17 mouse cellular contexts compared by ENCODE assay signal in genomic region chr11:32640617-32641016, GRCm38 (mm10). TPM values are rescaled to one million over a fixed set of nuclear protein-coding genes. Genes with fewer than 3 reads are reported as not detected.
A peak's percentile ranks its signal among the peaks of the same experiment; 100 is the strongest.
DNase-seq lines count a peak whose midpoint lies in the region; ATAC-seq and TF ChIP-seq lines count a peak whose summit lies in the region.
"Had no signal": no experiment of that assay in that cellular context is flagged by ENCODE, and none has a peak within 500 bp of the region (broad histone marks: within the 10 kb centered on the region; RNA-seq: fewer than 3 reads in every experiment).

No protein-coding gene starts in this region.

- peaks cover 3 to 26% of the 10 kb centered on the region in 2 experiments for H3K4me1 ChIP-seq in heart, embryonic 14.5 days (ENCODE audit: control insufficient read depth in 2 of 2, insufficient read depth in 2 of 2, low read length in 2 of 2)
- peaks cover 18% of the 10 kb centered on the region for H3K4me1 ChIP-seq in heart, embryonic 10.5 days
- peaks cover 13% of the 10 kb centered on the region; the same call in 1 of the 2 replicates for H3K4me1 ChIP-seq in stomach, embryonic 14.5 days (ENCODE audit: control insufficient read depth, insufficient read depth, low read length)
- no peaks in the 10 kb centered on the region; the same call in 1 of the 2 replicates for H3K4me1 ChIP-seq in stomach, postnatal 0 days (replicated peaks; ENCODE audit: control insufficient read depth, insufficient read depth)
- peaks cover 48% of the 10 kb centered on the region for H3K4me1 ChIP-seq in liver, embryonic 12.5 days

- TF ChIP-seq CTCF in stomach, postnatal 0 days (IDR thresholded peaks at IDR 0.05; ENCODE audit: low read depth), result no peak

- ATAC-seq in heart, embryonic 14.5 days (ENCODE audit: insufficient number of reproducible peaks, insufficient read depth, low FRiP score, low read depth), result no peak
- no peak for ATAC-seq in stomach, embryonic 14.5 days (ENCODE audit: insufficient number of reproducible peaks, insufficient read depth, low FRiP score, low read depth)
- no peak for ATAC-seq in stomach, postnatal 0 days (ENCODE audit: low FRiP score, low TSS enrichment)
- ATAC-seq in liver, embryonic 12.5 days, result no peak; the same call in 1 of the 2 replicates
- ATAC-seq: Patski had no signal

- H3K4me2 ChIP-seq in heart, embryonic 14.5 days (ENCODE audit: low read length), result no peak overlapping the region
- H3K4me2 ChIP-seq in stomach, embryonic 14.5 days (replicated peaks; ENCODE audit: low read depth, low read length), result peak overlapping the region; percentile 59; the same call in 1 of the 2 replicates
- no peak overlapping the region for H3K4me2 ChIP-seq in stomach, postnatal 0 days (replicated peaks; ENCODE audit: low read depth)
- peak overlapping the region; percentile 85 for H3K4me2 ChIP-seq in liver, embryonic 12.5 days

- TF ChIP-seq EP300 in stomach, postnatal 0 days (optimal IDR thresholded peaks at IDR 0.05), result no peak

- H3K36me3 ChIP-seq in heart, embryonic 14.5 days (ENCODE audit: control insufficient read depth, insufficient read depth, low read length), result no peaks in the 10 kb centered on the region
- no peaks in the 10 kb centered on the region for H3K36me3 ChIP-seq in heart, embryonic 10.5 days
- no peaks in the 10 kb centered on the region for H3K36me3 ChIP-seq in stomach, embryonic 14.5 days (ENCODE audit: control insufficient read depth, insufficient read depth, low read length)
- no peaks in the 10 kb centered on the region for H3K36me3 ChIP-seq in stomach, postnatal 0 days (ENCODE audit: control insufficient read depth, insufficient read depth, low read length)
- no peaks in the 10 kb centered on the region for H3K36me3 ChIP-seq in liver, embryonic 12.5 days
- H3K36me3 ChIP-seq: neural tube, embryonic 12.5 days had no signal

- no peak overlapping the region for H3K27ac ChIP-seq in heart, embryonic 14.5 days (replicated peaks in 1 of 2; ENCODE audit: control insufficient read depth in 1 of 2, insufficient read depth in 1 of 2, low read depth in 2 of 2, low read length in 2 of 2)
- H3K27ac ChIP-seq in heart, embryonic 10.5 days, result no peak overlapping the region
- no peak overlapping the region for H3K27ac ChIP-seq in stomach, embryonic 14.5 days (ENCODE audit: low read length)
- no peak overlapping the region for H3K27ac ChIP-seq in stomach, postnatal 0 days (replicated peaks)
- peak overlapping the region; percentile 99 for H3K27ac ChIP-seq in liver, embryonic 12.5 days
- H3K27ac ChIP-seq: hindbrain, embryonic 14.5 days; neural tube, embryonic 12.5 days had no signal

- H3K27me3 ChIP-seq in heart, embryonic 14.5 days (ENCODE audit: control insufficient read depth, insufficient read depth, low read length), result no peaks in the 10 kb centered on the region
- no peaks in the 10 kb centered on the region for H3K27me3 ChIP-seq in heart, embryonic 10.5 days (ENCODE audit: insufficient read depth, poor library complexity, severe bottlenecking)
- no peaks in the 10 kb centered on the region for H3K27me3 ChIP-seq in stomach, embryonic 14.5 days (ENCODE audit: control insufficient read depth, insufficient read depth, low read length)
- no peaks in the 10 kb centered on the region for H3K27me3 ChIP-seq in stomach, postnatal 0 days (ENCODE audit: control insufficient read depth, insufficient read depth, low read length)
- no peaks in the 10 kb centered on the region for H3K27me3 ChIP-seq in liver, embryonic 12.5 days (replicated peaks)
- H3K27me3 ChIP-seq: neural tube, embryonic 12.5 days; Patski had no signal

- no peaks in the 10 kb centered on the region for H3K9me3 ChIP-seq in heart, embryonic 14.5 days (ENCODE audit: control insufficient read depth, low read length)
- no peaks in the 10 kb centered on the region for H3K9me3 ChIP-seq in heart, embryonic 10.5 days
- no peaks in the 10 kb centered on the region for H3K9me3 ChIP-seq in stomach, embryonic 14.5 days (ENCODE audit: control insufficient read depth, low read depth, low read length)
- H3K9me3 ChIP-seq in stomach, postnatal 0 days (ENCODE audit: control insufficient read depth, low read length), result no peaks in the 10 kb centered on the region
- H3K9me3 ChIP-seq in liver, embryonic 12.5 days (replicated peaks), result no peaks in the 10 kb centered on the region
- H3K9me3 ChIP-seq: neural tube, embryonic 12.5 days had no signal

- DNase-seq in heart, embryonic 10.5 days (ENCODE audit: low spot score), result no peak
- DNase-seq in stomach, postnatal 0 days (ENCODE audit: low spot score), result no peak
- DNase-seq in layer of hippocampus, postnatal 10 days (ENCODE audit: low spot score in 2 of 2), result no peak
- no peak for DNase-seq in cerebellum, postnatal 14 days
- DNase-seq: adrenal gland, postnatal 10 days; heart, adult 11 months; kidney, postnatal 10 days; left cerebral cortex, postnatal 4 days; lung, postnatal 14 days; midbrain, embryonic 14.5 days; thymus, adult 2 months had no signal

- H3K4me3 ChIP-seq in heart, embryonic 14.5 days (ENCODE audit: control insufficient read depth in 1 of 2, insufficient read depth in 1 of 2, low read depth in 1 of 2, low read length in 2 of 2), result no peak overlapping the region
- H3K4me3 ChIP-seq in heart, embryonic 10.5 days, result no peak overlapping the region
- no peak overlapping the region for H3K4me3 ChIP-seq in stomach, embryonic 14.5 days (ENCODE audit: low read depth, low read length)
- no peak overlapping the region for H3K4me3 ChIP-seq in stomach, postnatal 0 days (ENCODE audit: low read depth, low read length)
- peak overlapping the region; percentile 91 for H3K4me3 ChIP-seq in liver, embryonic 12.5 days
- H3K4me3 ChIP-seq: neural tube, embryonic 12.5 days had no signal

- H3K9ac ChIP-seq in heart, embryonic 14.5 days (ENCODE audit: low read length), result 0 out of 2 replicates have a peak overlapping the region, but pooled peaks have one; percentile 99
- no peak overlapping the region for H3K9ac ChIP-seq in stomach, embryonic 14.5 days (replicated peaks; ENCODE audit: low read depth, low read length)
- H3K9ac ChIP-seq in stomach, postnatal 0 days (ENCODE audit: low read length), result no peak overlapping the region
- peak overlapping the region; percentile 98 for H3K9ac ChIP-seq in liver, embryonic 12.5 days
- H3K9ac ChIP-seq: hindbrain, embryonic 14.5 days; neural tube, embryonic 12.5 days had no signal

- WGBS in heart, embryonic 14.5 days, result 86% methylated on average over 4 of the region's 4 CpGs
- WGBS in heart, embryonic 10.5 days, result 82% methylated on average over 4 of the region's 4 CpGs
- 88% methylated on average over 4 of the region's 4 CpGs for WGBS in stomach, embryonic 14.5 days
- WGBS in stomach, postnatal 0 days, result 83% methylated on average over 4 of the region's 4 CpGs
- 20% methylated on average over 4 of the region's 4 CpGs for WGBS in liver, embryonic 12.5 days (ENCODE audit: insufficient replicate concordance)

RNA-seq across cellular contexts. Expression of gene Fbxw11, which starts 1.9 kb away (rescaled TPM):
- polyA plus RNA-seq in heart, embryonic 14.5 days (2014; fragmentation: Nextera tagmentation; extraction: Ambion mirVana), result 63.1 and 63.4 TPM in 2 replicates
- polyA plus RNA-seq in heart, embryonic 10.5 days (2016; fragmentation: Nextera tagmentation; extraction: Ambion mirVana), result 61.1 and 73.9 TPM in 2 replicates
- polyA plus RNA-seq in stomach, embryonic 14.5 days (2014; fragmentation: Nextera tagmentation; extraction: Ambion mirVana), result 65.1 and 67.3 TPM in 2 replicates
- polyA plus RNA-seq in stomach, postnatal 0 days (2015; fragmentation: Nextera tagmentation; extraction: Ambion mirVana), result 31.5 and 32.1 TPM in 2 replicates
- polyA plus RNA-seq in liver, embryonic 12.5 days (2016; fragmentation: Nextera tagmentation; extraction: Ambion mirVana), result 34.5 and 36.0 TPM in 2 replicates
- 100 to 1,000 TPM; 119 to 132 TPM for total RNA-seq in layer of hippocampus, postnatal 10 days (2021)

Comparison
In these comparisons a context has a peak if more than half of its experiments do, and no peak if none do; other contexts are left out.
1. H3K4me2 ChIP-seq: peak in stomach, embryonic 14.5 days (single experiment) and liver, embryonic 12.5 days (single experiment); none in heart, embryonic 14.5 days (single experiment) and stomach, postnatal 0 days (single experiment).
2. H3K9ac ChIP-seq: peak in heart, embryonic 14.5 days (single experiment) and liver, embryonic 12.5 days (single experiment); none in stomach, embryonic 14.5 days (single experiment) and stomach, postnatal 0 days (single experiment).